Mouse (Mus musculus) liver, embryonic 14 days (tissue): ENCODE data around the gene Irgc1. TPM values are rescaled to one million over a fixed set of nuclear protein-coding genes. Genes with fewer than 3 reads are reported as not detected.

Experiments
- polyA plus RNA-seq: library from polyadenylated mRNA; depleted of rRNA; stranded (reverse); fragments of >200 nt; gene quantifications from 2 replicates; pipeline ENCODE4 v1.2.3, GENCODE M21; 2012; rRNA removed

Gene Irgc1
- polyA plus RNA-seq = 0.01 TPM in 1 of 2 replicates, not detected in the other

GRCm38 (mm10) chr7:24451855-24452311 lies at the start of gene Irgc1:
Gene Irgc1 (minus strand): TSS chr7:24452297.

GRCm38 (mm10) chr7:24481474-24482207 lies 29.5 kb upstream of the Irgc1 start, which contains the start of gene Cadm4:
Gene Cadm4 (plus strand): TSS chr7:24482023.

DNA sequence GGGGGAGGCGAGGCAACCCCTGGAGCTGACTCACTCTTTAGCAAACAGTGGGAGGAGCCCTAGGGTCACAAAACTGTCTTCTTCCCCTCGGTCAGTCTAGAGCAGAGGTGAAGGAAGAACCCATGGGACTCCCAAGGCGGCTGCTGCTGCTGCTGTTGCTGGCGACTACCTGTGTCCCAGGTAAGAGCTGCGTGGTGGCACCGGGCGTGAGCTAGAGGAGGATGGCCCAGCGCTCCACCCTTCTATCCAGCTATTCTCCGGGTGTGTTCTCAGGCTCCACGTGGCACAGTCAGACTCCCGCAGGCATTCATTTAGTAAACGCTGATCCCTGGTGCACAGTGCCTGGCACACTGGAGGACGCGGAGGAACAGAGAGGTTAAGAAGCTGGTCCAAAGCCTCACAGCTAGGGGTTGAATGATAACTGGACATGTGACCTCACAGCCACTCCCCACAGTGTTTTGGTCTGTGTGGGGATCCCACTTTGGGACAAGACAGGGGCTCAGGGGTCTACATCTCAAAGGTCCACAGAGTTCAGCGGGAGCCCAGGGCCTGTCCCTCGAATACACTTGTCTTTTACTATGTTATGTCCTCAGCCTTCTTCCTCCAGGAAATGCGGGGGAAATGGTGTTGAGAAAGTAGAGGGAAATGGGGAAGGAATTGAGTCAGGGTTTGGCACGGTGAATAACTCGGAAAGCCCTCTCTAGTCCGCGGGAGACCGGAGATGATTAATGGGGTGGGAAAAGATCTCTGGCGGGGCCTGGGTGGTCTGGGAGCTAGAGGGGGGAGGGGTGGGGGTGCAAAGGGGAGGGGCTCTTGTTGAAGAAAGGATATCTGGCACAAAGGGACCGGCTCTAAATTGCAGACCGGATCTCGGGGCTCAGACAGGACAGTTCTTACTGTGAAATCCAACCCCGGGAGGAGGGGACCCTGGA lies 10.6 kb upstream of the Irgc1 start, which contains the start of gene Plaur:
Gene Plaur, plus strand, starts transcription at position 97 of the 932 bp plus-strand sequence.

DNA sequence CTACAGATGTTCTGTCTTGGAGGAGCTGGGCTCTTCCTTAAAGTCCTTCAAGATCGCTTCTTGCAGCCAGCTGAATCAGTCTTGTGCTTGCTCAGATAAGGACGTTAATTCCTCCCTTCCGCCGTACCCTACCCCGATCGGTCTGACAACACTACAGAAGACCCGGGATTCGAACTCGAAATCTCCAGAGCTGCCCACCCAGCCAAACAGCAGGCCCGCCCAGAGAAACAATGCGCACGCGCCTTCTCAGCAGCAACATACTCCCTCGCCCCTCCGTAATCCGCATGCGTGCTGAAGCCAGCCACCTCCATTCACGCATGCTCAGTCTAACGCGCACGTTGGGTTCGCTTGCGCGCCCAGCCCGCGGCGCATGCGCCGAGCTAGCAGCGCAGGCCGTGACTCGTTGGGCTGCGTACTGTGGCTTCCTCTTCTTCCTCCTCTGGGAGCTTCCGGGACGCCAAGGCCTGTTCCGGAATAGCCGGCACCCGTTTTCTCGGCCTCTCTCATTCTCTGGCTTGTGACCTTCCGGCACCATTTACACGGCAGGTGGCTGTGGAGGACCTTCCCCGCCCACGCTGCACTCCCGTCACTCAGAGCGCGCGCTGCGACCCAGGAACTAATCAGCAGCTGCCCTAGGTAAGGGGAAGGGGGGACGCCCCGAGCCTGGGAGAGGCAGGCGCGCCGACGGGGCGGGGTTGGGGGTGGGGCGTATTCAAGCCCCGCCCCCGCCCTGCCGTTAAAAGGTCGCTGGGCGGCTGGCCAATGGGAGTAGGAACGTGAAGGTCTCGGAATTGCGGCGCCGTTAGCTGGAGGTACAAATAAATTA lies 52.6 kb downstream of the Irgc1 start, which contains the start of gene Smg9:
Gene Smg9, plus strand, starts transcription at position 364 of the 826 bp plus-strand sequence.

Other genes starting within 250 kb of the Irgc1 start
- 0.77 and 0.83 TPM in 2 replicates for gene Zfp111, start 240.9 kb downstream of the Irgc1 start, polyA plus RNA-seq
- gene Zfp109, start 214.7 kb downstream of the Irgc1 start, polyA plus RNA-seq = 0.79 and 0.90 TPM in 2 replicates
- gene Zfp108, start 197.5 kb downstream of the Irgc1 start, polyA plus RNA-seq = 0.21 and 0.28 TPM in 2 replicates
- gene Zfp93, start 181.9 kb downstream of the Irgc1 start, polyA plus RNA-seq = 0.62 and 0.68 TPM in 2 replicates
- 2.7 and 3.1 TPM in 2 replicates for gene Zfp61, start 151.1 kb downstream of the Irgc1 start, polyA plus RNA-seq
- 1.7 and 1.9 TPM in 2 replicates for gene Zfp94, start 135.6 kb downstream of the Irgc1 start, polyA plus RNA-seq
- not detected in 2 replicates for gene Tescl, start 118.4 kb downstream of the Irgc1 start, polyA plus RNA-seq
- not detected in 2 replicates for gene Lypd5, start 103.1 kb downstream of the Irgc1 start, polyA plus RNA-seq
- 96.6 and 108 TPM in 2 replicates for gene Kcnn4, start 82.0 kb downstream of the Irgc1 start, polyA plus RNA-seq
- 18.1 and 19.0 TPM in 2 replicates for gene Smg9, start 52.7 kb downstream of the Irgc1 start, polyA plus RNA-seq
- 1.7 and 2.1 TPM in 2 replicates for gene Plaur, start 10.2 kb upstream of the Irgc1 start, polyA plus RNA-seq
- gene Cadm4, start 29.7 kb upstream of the Irgc1 start, polyA plus RNA-seq = 0.27 and 0.43 TPM in 2 replicates
- 3.0 and 3.6 TPM in 2 replicates for gene Zfp428, start 54.7 kb upstream of the Irgc1 start, polyA plus RNA-seq
- not detected in 2 replicates for gene AC161166.1, start 60.2 kb upstream of the Irgc1 start, polyA plus RNA-seq
- gene Irgq, start 78.4 kb upstream of the Irgc1 start, polyA plus RNA-seq = 1.7 and 1.9 TPM in 2 replicates
- gene Pinlyp, start 93.8 kb upstream of the Irgc1 start, polyA plus RNA-seq = 0.03 TPM in 1 of 2 replicates, not detected in the other
- gene Xrcc1, start 94.0 kb upstream of the Irgc1 start, polyA plus RNA-seq = 27.1 and 28.3 TPM in 2 replicates
- 11.6 and 14.7 TPM in 2 replicates for gene Ethe1, start 135.2 kb upstream of the Irgc1 start, polyA plus RNA-seq
- gene Zfp575, start 135.3 kb upstream of the Irgc1 start, polyA plus RNA-seq = 0.08 and 0.12 TPM in 2 replicates
- gene Phldb3, start 158.5 kb upstream of the Irgc1 start, polyA plus RNA-seq = 0.61 and 0.70 TPM in 2 replicates
- gene Lypd3, start 184.3 kb upstream of the Irgc1 start, polyA plus RNA-seq = 0.16 TPM in 1 of 2 replicates, not detected in the other
- not detected in 2 replicates for gene Tex101, start 224.4 kb upstream of the Irgc1 start, polyA plus RNA-seq